Mouse (Mus musculus): ENCODE results near the gene Kdelr1. TPM values are rescaled to one million over a fixed set of nuclear protein-coding genes. Genes with fewer than 3 reads are reported as not detected.

Kdelr1 gene
- 161 and 196 TPM in 2 replicates for total RNA-seq (2014; rRNA removed)
- polyA plus RNA-seq (2015; fragmentation: Nextera tagmentation; extraction: Ambion mirVana): 45.9 and 50.2 TPM in 2 replicates

DNA sequence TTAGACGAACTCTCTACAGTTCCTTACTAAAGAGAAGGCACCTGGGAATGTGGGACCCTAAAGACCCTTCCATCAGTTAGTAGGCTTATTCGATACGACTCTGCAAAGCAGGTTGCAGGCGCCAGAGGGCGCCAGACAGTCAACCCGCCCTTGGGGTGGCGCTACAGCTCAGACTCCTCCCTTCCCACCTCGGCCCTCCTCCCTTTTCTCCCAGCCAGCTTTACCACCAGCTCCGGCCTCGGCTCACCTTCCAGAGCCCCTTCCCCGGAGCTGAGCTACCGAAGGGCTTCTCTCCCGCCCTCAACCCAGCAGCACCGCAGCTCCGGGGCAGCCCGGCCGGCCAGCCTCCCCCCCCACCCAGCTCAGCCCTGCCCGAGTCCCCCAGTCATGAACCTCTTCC lies at the start of gene Kdelr1:
Gene Kdelr1, plus strand, starts transcription at position 149 of the 400 bp plus-strand sequence.
- Histone ChIP-seq H3K4me3 (ENCODE audit: low read length) (peak within 1 kb of the TSS; percentile 84), H3K36me3 (ENCODE audit: insufficient read depth, low read length) (peaks cover 15% of the 10 kb centered on the region), H3K4me1 (ENCODE audit: insufficient read depth, low read length) (peaks cover 23% of the 10 kb centered on the region), H3K9ac (replicated peaks; ENCODE audit: low read length) (peak within 1 kb of the TSS; percentile 86), H3K9me3 (ENCODE audit: low read length) (no peaks in the 10 kb centered on the region), H3K27ac (peak within 1 kb of the TSS; percentile 87), H3K27me3 (ENCODE audit: insufficient read depth, low read length) (no peaks in the 10 kb centered on the region), H3K4me2 (ENCODE audit: low read depth, low read length) (peak within 1 kb of the TSS; percentile 82)
- ATAC-seq (peak; percentile 58), DNase-seq (ENCODE audit: low spot score) (peak; percentile 96)
- peak; percentile 95 for TF ChIP-seq CTCF (IDR thresholded peaks at IDR 0.05; ENCODE audit: low read depth)
- WGBS: under 1% methylated on average over 18 of the region's 18 CpGs

DNA sequence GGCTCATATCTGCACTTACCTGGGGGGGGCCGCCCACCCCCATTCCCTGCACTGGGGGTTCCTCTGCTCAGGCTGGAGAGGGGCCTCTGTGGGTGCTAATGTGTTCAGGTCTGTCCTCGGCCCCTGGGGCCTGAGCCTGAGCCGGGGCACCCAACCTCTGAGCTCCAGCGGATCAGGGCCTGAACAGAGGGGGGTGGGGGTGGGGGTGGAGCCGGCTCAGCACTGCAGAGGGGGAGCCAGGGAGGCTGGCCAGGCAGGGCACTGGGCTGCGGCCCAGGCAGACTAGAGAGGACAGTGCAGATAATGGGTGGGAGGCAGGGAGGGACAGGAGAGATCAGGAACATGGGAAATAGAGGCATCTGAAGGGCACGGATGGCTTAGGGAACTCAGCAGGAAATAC lies 48.0 kb upstream of the Kdelr1 start, which contains the start of gene Kcnj14:
Gene Kcnj14, minus strand, starts transcription at position 185 of the 400 bp plus-strand sequence.
- ATAC-seq: no peak
- no peaks in the 10 kb centered on the region for H3K4me1 ChIP-seq (ENCODE audit: insufficient read depth, low read length)

DNA sequence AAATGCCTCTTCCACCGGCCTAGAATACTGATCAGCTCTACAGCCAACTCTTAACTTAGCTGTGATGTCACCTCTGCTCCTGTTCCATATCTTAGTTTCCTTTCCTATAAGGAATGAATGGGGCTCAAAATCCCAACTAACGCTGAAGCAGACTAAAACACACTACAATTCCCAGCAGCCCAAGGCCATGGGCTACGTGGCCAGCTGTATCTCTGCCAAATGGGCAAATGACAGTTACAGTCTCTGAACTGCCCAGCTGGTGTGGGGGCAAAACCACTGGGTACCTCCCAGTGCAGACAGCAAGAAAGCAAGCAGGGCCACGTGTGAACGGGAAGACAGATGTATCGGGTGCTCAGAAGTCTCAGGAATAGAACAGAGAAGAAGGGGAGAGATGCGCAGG lies 45.9 kb upstream of the Kdelr1 start:
- Histone ChIP-seq H3K9me3 (ENCODE audit: low read length) (no peaks in the 10 kb centered on the region), H3K4me2 (ENCODE audit: low read depth, low read length) (no peak overlapping the region), H3K4me3 (ENCODE audit: low read length) (no peak overlapping the region), H3K27ac (no peak overlapping the region), H3K27me3 (ENCODE audit: insufficient read depth, low read length) (no peaks in the 10 kb centered on the region), H3K4me1 (ENCODE audit: insufficient read depth, low read length) (0 out of 2 replicates have a peak, but pooled peaks cover 4% of the 10 kb centered on the region), H3K36me3 (ENCODE audit: insufficient read depth, low read length) (peaks cover 42% of the 10 kb centered on the region), H3K9ac (replicated peaks; ENCODE audit: low read length) (no peak overlapping the region)
- 89% methylated on average over 7 of the region's 7 CpGs for WGBS
- ATAC-seq: no peak
- no peak for TF ChIP-seq CTCF (IDR thresholded peaks at IDR 0.05; ENCODE audit: low read depth)
- DNase-seq (ENCODE audit: low spot score): no peak

More for the DNA sequence above, 48.0 kb upstream of the Kdelr1 start, which contains the start of gene Kcnj14:
- no peaks in the 10 kb centered on the region for H3K9me3 ChIP-seq (ENCODE audit: low read length)
- H3K36me3 ChIP-seq (ENCODE audit: insufficient read depth, low read length): peaks cover 42% of the 10 kb centered on the region
- H3K4me2 ChIP-seq (ENCODE audit: low read depth, low read length): no peak within 1 kb of the TSS
- H3K9ac ChIP-seq (replicated peaks; ENCODE audit: low read length): no peak within 1 kb of the TSS
- H3K27me3 ChIP-seq (ENCODE audit: insufficient read depth, low read length): no peaks in the 10 kb centered on the region
- H3K4me3 ChIP-seq (ENCODE audit: low read length): no peak within 1 kb of the TSS
- no peak for DNase-seq (ENCODE audit: low spot score)
- no peak within 1 kb of the TSS for H3K27ac ChIP-seq
- TF ChIP-seq CTCF (IDR thresholded peaks at IDR 0.05; ENCODE audit: low read depth): no peak
- 66% methylated on average over 7 of the region's 7 CpGs for WGBS

DNA sequence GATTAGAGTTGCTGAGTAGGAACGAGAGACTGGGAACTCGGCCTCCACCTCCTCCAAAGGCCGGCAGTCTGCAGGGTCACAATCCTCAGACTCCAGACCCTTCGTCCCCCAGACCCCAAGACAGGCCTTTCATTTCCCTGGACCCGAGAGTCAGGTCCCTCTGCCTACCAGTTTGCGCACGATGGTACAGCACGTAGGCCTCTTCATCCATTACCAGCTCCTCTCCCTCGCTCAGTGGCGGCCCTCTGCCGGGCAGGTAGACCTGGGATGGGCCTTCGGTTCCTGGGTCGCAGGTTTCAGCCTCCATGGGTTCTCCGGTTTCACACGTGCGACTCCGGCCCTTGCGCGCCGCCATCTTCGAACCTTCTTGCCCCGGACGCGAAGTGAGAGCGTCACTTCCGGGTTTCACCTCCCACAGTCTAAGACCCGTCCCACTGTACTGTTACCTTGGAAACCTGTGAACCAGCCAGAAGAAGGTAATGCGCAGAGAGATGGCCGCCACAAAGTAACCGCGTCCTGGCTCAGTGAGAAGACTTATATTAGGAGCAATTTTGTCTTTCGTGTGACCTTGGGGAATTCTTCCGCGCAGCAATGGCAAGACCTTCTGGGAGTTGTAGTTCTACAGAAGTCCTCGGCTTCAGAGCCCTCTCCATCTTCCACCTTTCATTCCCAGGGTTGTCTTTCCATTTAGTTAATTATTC lies 42.0 kb upstream of the Kdelr1 start, which contains the start of gene Grwd1:
Gene Grwd1, minus strand, starts transcription at position 518 of the 701 bp plus-strand sequence.
- no peak for TF ChIP-seq CTCF (IDR thresholded peaks at IDR 0.05; ENCODE audit: low read depth)
- Histone ChIP-seq H3K9me3 (ENCODE audit: low read length) (no peaks in the 10 kb centered on the region), H3K4me2 (ENCODE audit: low read depth, low read length) (peak within 1 kb of the TSS; percentile 90), H3K4me3 (ENCODE audit: low read length) (peak within 1 kb of the TSS; percentile 70), H3K9ac (replicated peaks; ENCODE audit: low read length) (peak within 1 kb of the TSS; percentile 57), H3K36me3 (ENCODE audit: insufficient read depth, low read length) (peaks cover 30% of the 10 kb centered on the region), H3K4me1 (ENCODE audit: insufficient read depth, low read length) (0 out of 2 replicates have a peak, but pooled peaks cover 4% of the 10 kb centered on the region), H3K27ac (peak within 1 kb of the TSS; percentile 74), H3K27me3 (ENCODE audit: insufficient read depth, low read length) (peaks cover 19% of the 10 kb centered on the region)
- DNase-seq (ENCODE audit: low spot score) (peak; percentile 96), ATAC-seq (peak; percentile 93)
- under 1% methylated on average over 35 of the region's 35 CpGs for WGBS

DNA sequence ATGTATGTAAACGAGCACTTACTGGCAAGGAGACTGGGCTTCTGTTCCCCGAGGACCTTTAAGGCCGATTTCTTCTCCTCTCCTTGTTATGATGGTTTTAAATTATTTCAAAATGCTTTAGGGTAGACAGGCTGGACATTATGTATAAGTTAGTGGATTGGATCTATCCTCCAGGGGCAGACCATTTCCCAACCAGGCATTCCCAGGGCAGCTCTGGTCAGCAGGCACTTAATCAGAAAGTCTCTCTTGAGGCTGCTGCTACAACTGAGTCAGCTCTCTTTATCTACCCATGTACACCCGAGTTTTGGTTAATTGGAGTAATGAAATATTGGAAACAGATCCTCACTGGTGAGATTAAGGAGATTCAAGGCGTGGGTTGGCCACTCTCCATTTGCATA lies 41.4 kb upstream of the Kdelr1 start:
- Histone ChIP-seq H3K36me3 (ENCODE audit: insufficient read depth, low read length) (peaks cover 24% of the 10 kb centered on the region), H3K27ac (peak overlapping the region; percentile 74), H3K4me2 (ENCODE audit: low read depth, low read length) (peak overlapping the region; percentile 90), H3K4me3 (ENCODE audit: low read length) (peak overlapping the region; percentile 70), H3K27me3 (ENCODE audit: insufficient read depth, low read length) (peaks cover 21% of the 10 kb centered on the region), H3K4me1 (ENCODE audit: insufficient read depth, low read length) (0 out of 2 replicates have a peak, but pooled peaks cover 4% of the 10 kb centered on the region), H3K9me3 (ENCODE audit: low read length) (no peaks in the 10 kb centered on the region), H3K9ac (replicated peaks; ENCODE audit: low read length) (peak overlapping the region; percentile 57)
- WGBS: 21% methylated on average over 5 of the region's 5 CpGs
- DNase-seq (ENCODE audit: low spot score) (no peak), ATAC-seq (peak; percentile 10; the same call in 1 of the 2 replicates)
- no peak for TF ChIP-seq CTCF (IDR thresholded peaks at IDR 0.05; ENCODE audit: low read depth)

DNA sequence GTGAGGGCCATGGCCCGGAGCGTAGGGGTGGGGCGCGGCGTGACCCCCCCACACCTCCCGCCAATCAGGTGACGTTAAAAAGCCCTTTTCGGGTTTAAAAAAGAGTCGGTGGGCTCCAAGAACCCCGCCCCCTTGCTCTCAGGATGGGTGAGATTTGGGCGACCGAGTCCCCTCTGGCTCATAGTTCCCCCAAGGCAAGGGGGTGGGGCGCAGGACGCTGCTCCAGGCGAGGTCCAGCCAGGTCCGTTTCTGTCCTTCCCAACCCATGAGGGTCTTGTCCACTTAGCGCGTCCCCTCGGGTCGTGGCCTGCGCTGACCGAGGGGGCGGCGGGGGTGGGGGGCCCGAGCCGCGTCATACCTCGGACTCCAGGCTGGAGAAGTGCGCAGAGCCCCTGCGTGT lies 40.1 kb upstream of the Kdelr1 start:
- H3K27ac ChIP-seq: no peak overlapping the region; the same call in 1 of the 2 replicates
- peak overlapping the region; percentile 20; the same call in 1 of the 2 replicates for H3K4me3 ChIP-seq (ENCODE audit: low read length)
- no peak overlapping the region for H3K9ac ChIP-seq (replicated peaks; ENCODE audit: low read length)
- H3K4me1 ChIP-seq (ENCODE audit: insufficient read depth, low read length): 0 out of 2 replicates have a peak, but pooled peaks cover 4% of the 10 kb centered on the region
- no peak for TF ChIP-seq CTCF (IDR thresholded peaks at IDR 0.05; ENCODE audit: low read depth)
- peak overlapping the region; percentile 36; the same call in 1 of the 2 replicates for H3K4me2 ChIP-seq (ENCODE audit: low read depth, low read length)
- peaks cover 12% of the 10 kb centered on the region for H3K36me3 ChIP-seq (ENCODE audit: insufficient read depth, low read length)
- DNase-seq (ENCODE audit: low spot score) (no peak), ATAC-seq (no peak)
- WGBS: 16% methylated on average over 29 of the region's 30 CpGs
- peaks cover 21% of the 10 kb centered on the region for H3K27me3 ChIP-seq (ENCODE audit: insufficient read depth, low read length)
- H3K9me3 ChIP-seq (ENCODE audit: low read length): no peaks in the 10 kb centered on the region
